Mouse (Mus musculus): ENCODE data around the gene Jmjd1c.

GRCm38 (mm10) chr10:67176031-67176430, 80.1 kb downstream of the Jmjd1c start:
- TF ChIP-seq ZNF384 (IDR thresholded peaks at IDR 0.05; ENCODE audit: low read depth, low read length) = no peak
- no peak for TF ChIP-seq MAFK (IDR thresholded peaks at IDR 0.05; ENCODE audit: insufficient read depth, low read depth, low read length)
- no peak for TF ChIP-seq HCFC1 (IDR thresholded peaks at IDR 0.05; ENCODE audit: borderline replicate concordance, insufficient read depth, low read length)
